Mouse (Mus musculus) erythroblast, adult 5-6 weeks (primary cell): ENCODE data around the gene Ap2m1. TPM values are rescaled to one million over a fixed set of nuclear protein-coding genes. Genes with fewer than 3 reads are reported as not detected.

Experiments
- ATAC-seq: replicated peaks from 2 replicates; pipeline ENCODE4 v1.8.0; 2016; ENCODE audit warnings: moderate number of reproducible peaks, mild to moderate bottlenecking, moderate TSS enrichment, inconsistent platforms; ENCODE audit not compliant: poor library complexity, low FRiP score, severe bottlenecking
- total RNA-seq, 2 experiments: library from RNA; stranded (forward) in 1 of 2; stranded (reverse) in 1 of 2; fragments of 150-400 nt in 1 of 2; fragments of 200-764, 138-1000 nt in 1 of 2; gene quantifications; 2 replicates each; pipeline versions ENCODE4 v1.2.3 to v1.2.4; 2015 to 2017; ENCODE audit warnings: low replicate concordance in 2 of 2

The Ap2m1 gene
- total RNA-seq, 2 experiments from 2014 or later, result 81.1 to 125 TPM

GRCm38 (mm10) chr16:20523886-20524285 lies 11.4 kb upstream of the Ap2m1 start:
- ATAC-seq, result no peak

- no peak for ATAC-seq
These were observed 6.5 kb upstream of the Ap2m1 start for GRCm38 (mm10) chr16:20528779-20529178.

- no peak for ATAC-seq
These were observed 5.9 kb upstream of the Ap2m1 start for GRCm38 (mm10) chr16:20529375-20529774.

- no peak for ATAC-seq
These were observed 4.3 kb upstream of the Ap2m1 start for GRCm38 (mm10) chr16:20530941-20531340.

GRCm38 (mm10) chr16:20534617-20535295 lies 522 bp upstream of the Ap2m1 start:
- ATAC-seq, result no peak

GRCm38 (mm10) chr16:20536081-20536665 lies 895 bp downstream of the Ap2m1 start:
- no peak; the same call in 1 of the 2 replicates for ATAC-seq

GRCm38 (mm10) chr16:20537071-20537471 lies 1.8 kb downstream of the Ap2m1 start:
- ATAC-seq, result no peak

- ATAC-seq, result no peak
These were observed 2.5 kb downstream of the Ap2m1 start for GRCm38 (mm10) chr16:20537601-20538320.

GRCm38 (mm10) chr16:20539649-20540048 lies 4.4 kb downstream of the Ap2m1 start:
- ATAC-seq, result no peak

- ATAC-seq, result no peak
These were observed 5.2 kb downstream of the Ap2m1 start for GRCm38 (mm10) chr16:20540438-20540837.

- no peak for ATAC-seq
These were observed 10.4 kb downstream of the Ap2m1 start for GRCm38 (mm10) chr16:20545696-20546095.

- no peak for ATAC-seq
These were observed 12.1 kb downstream of the Ap2m1 start for GRCm38 (mm10) chr16:20547423-20547822.

- peak; percentile 96 for ATAC-seq
These were observed 13.0 kb downstream of the Ap2m1 start, which contains the start of gene Abcf3 for GRCm38 (mm10) chr16:20548096-20548948. Gene Abcf3, plus strand, starts transcription at chr16:20548577.

GRCm38 (mm10) chr16:20549161-20549560 lies 13.9 kb downstream of the Ap2m1 start:
- ATAC-seq, result no peak

- ATAC-seq, result no peak
These were observed 16.4 kb downstream of the Ap2m1 start for GRCm38 (mm10) chr16:20551691-20552090.

- no peak for ATAC-seq
These were observed 17.3 kb downstream of the Ap2m1 start for GRCm38 (mm10) chr16:20552594-20552993.

- ATAC-seq, result no peak
These were observed 19.7 kb downstream of the Ap2m1 start for GRCm38 (mm10) chr16:20555000-20555399.

GRCm38 (mm10) chr16:20557381-20557780 lies 22.1 kb downstream of the Ap2m1 start:
- ATAC-seq, result no peak

- no peak for ATAC-seq
These were observed 29.8 kb downstream of the Ap2m1 start for GRCm38 (mm10) chr16:20565075-20565474.

GRCm38 (mm10) chr16:20589366-20589938 lies 54.2 kb downstream of the Ap2m1 start, which contains the start of gene Vwa5b2:
Gene Vwa5b2, plus strand, starts transcription at chr16:20589471.
- ATAC-seq, result no peak
